Mouse (Mus musculus) limb, embryonic 15.5 days (tissue): ENCODE data around the gene Slc39a10. TPM values are rescaled to one million over a fixed set of nuclear protein-coding genes. Genes with fewer than 3 reads are reported as not detected.

Experiments used
- ATAC-seq: fragments of 200-750 bp; cut with Nextera tagmentation; 2 replicates; pipeline ENCODE4 v1.8.0; 2017; ENCODE audit warnings: low read depth, moderate TSS enrichment; ENCODE audit not compliant: insufficient number of reproducible peaks, low FRiP score, low TSS enrichment
- H3K27ac ChIP-seq: fragments of 300-500 bp; sonication (generic); 2 replicates; pipeline ENCODE4 v1.5.1; 2015; ENCODE audit warnings: moderate library complexity, mild to moderate bottlenecking, inconsistent platforms
- H3K27me3 ChIP-seq: fragments of 300-500 bp; sonication (generic); 2 replicates; pipeline ENCODE4 v1.6.1; 2015; ENCODE audit warnings: inconsistent platforms
- H3K36me3 ChIP-seq: fragments of 300-500 bp; sonication (generic); 2 replicates; pipeline ENCODE4 v1.6.1; 2015; ENCODE audit warnings: inconsistent platforms
- H3K4me1 ChIP-seq: fragments of 300-500 bp; sonication (generic); 2 replicates; pipeline ENCODE4 v1.6.1; 2015; ENCODE audit warnings: inconsistent platforms
- H3K4me2 ChIP-seq: fragments of 300-500 bp; sonication (generic); 2 replicates; pipeline ENCODE4 v1.6.1; 2015; ENCODE audit warnings: mild to moderate bottlenecking, inconsistent platforms
- H3K4me3 ChIP-seq: fragments of 300-500 bp; sonication (generic); 2 replicates; pipeline ENCODE4 v1.5.1; 2015; ENCODE audit warnings: mild to moderate bottlenecking, inconsistent platforms
- H3K9ac ChIP-seq: fragments of 300-500 bp; sonication (generic); 2 replicates; pipeline ENCODE4 v1.6.1; 2015; ENCODE audit warnings: inconsistent platforms
- H3K9me3 ChIP-seq: fragments of 300-500 bp; sonication (generic); 2 replicates; pipeline ENCODE4 v1.6.1; 2016; ENCODE audit warnings: inconsistent platforms
- WGBS: fragments of 180-500 bp; shearing (Covaris S2); methylation state at CpG from one replicate; pipeline ENCODE4 v1.1.7; 2015; 5-methylcytosine and 5-hydroxymethylcytosine counted together
- polyA plus RNA-seq: library from polyadenylated mRNA; unstranded; fragments of >200 nt; fragmentation: Nextera tagmentation; extraction: Ambion mirVana; gene quantifications from 2 replicates; pipeline ENCODE4 v1.2.1, GENCODE M21; 2015

Slc39a10 gene
- 38.0 and 49.4 TPM in 2 replicates for polyA plus RNA-seq

DNA sequence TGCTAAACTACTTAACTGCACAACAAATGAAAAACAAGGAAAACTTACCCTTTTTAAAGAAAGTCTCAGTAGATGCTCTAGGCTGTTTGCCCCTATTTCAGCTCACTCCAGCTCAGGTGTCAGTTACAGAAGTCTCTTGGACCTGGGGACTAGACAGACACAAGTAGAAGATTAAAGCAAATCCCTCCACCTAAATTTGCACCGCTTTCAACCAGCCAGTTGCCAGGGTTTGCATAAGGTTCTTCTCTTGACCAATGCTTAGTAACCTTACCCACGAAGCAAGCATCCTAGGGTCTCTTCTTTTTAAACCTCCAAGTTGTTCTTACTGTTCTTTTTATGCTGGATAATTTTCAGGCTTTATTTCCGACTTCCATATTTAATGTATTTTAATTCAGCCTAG lies at the start of gene Slc39a10:
Gene Slc39a10 (minus strand): TSS at position 101 of the 400 bp plus-strand sequence.
- ATAC-seq, result no peak
- Histone ChIP-seq H3K4me1 (peaks cover 5% of the 10 kb centered on the region), H3K4me2 (no peak within 1 kb of the TSS), H3K4me3 (no peak within 1 kb of the TSS), H3K36me3 (no peaks in the 10 kb centered on the region), H3K9me3 (no peaks in the 10 kb centered on the region), H3K27me3 (no peaks in the 10 kb centered on the region), H3K27ac (no peak within 1 kb of the TSS), H3K9ac (no peak within 1 kb of the TSS)
- WGBS, result 56% methylated on average over 3 of the region's 3 CpGs

DNA sequence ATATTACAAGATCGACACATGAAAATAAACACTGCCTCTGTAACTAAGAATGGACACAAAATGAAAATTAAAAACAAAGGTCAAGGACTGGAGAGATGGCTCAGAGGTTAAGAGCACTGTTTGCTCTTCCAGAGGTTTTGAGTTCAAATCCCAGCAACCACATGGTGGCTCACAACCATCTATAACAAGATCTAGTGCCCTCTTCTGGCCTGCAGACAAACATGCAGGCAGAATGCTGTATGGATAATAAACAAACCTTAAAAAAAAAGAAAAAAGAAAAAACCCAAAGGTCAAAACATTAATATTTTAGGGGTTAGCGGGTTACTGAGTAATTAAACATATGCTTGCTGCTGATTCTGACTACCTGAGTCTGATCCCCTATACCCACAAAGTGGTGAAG lies 46.6 kb upstream of the Slc39a10 start:
- Histone ChIP-seq H3K9ac (no peak overlapping the region), H3K27ac (no peak overlapping the region), H3K27me3 (no peaks in the 10 kb centered on the region), H3K4me2 (no peak overlapping the region), H3K9me3 (no peaks in the 10 kb centered on the region), H3K4me1 (no peaks in the 10 kb centered on the region), H3K36me3 (no peaks in the 10 kb centered on the region), H3K4me3 (no peak overlapping the region)
- no peak for ATAC-seq
- 88% methylated on average over 2 of the region's 2 CpGs for WGBS

DNA sequence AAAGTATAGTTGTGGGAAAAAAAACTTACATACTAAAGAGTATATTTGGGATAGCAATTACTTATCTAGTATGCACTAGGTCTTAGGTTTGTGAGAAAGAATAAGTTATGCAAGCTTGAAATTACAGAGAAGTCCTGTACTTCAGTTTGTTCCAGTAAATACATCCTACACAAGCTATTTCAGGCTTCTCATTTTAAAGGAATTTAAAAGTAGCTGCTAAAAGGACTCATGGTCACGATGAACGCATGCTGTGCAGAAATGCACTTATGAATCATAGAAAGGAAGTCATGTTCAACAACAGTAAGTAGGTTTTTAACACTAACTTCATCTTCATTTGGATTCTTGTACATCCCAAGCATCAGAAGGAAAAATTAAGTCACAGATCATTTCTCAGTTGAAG lies 45.0 kb upstream of the Slc39a10 start:
- Histone ChIP-seq H3K4me1 (no peaks in the 10 kb centered on the region), H3K9ac (no peak overlapping the region), H3K27ac (no peak overlapping the region), H3K4me2 (no peak overlapping the region), H3K36me3 (no peaks in the 10 kb centered on the region), H3K4me3 (no peak overlapping the region), H3K9me3 (no peaks in the 10 kb centered on the region), H3K27me3 (no peaks in the 10 kb centered on the region)
- WGBS, result 59% methylated on average over 2 of the region's 2 CpGs
- no peak for ATAC-seq

DNA sequence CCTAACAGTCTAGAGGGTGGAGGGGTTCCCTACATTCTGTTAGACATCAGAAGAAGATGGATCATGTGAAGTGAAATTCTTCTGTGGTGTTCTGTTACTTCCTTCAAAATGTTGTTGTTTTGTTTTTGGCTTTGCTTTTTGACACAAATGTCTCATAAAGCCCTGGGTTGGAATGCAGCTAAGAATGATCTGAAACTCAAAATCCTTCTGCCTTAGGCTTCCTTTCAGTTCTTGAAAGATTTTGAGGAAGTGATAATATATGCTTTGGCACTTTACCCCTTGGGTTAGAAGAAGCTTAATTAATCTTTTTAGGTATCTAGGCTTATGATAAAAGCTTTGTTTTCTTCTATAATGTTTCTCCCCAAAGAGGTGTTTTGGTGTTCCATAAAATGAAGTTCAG lies 34.5 kb upstream of the Slc39a10 start:
- Histone ChIP-seq H3K4me1 (no peaks in the 10 kb centered on the region), H3K9me3 (no peaks in the 10 kb centered on the region), H3K36me3 (no peaks in the 10 kb centered on the region), H3K27me3 (no peaks in the 10 kb centered on the region), H3K4me3 (no peak overlapping the region), H3K9ac (no peak overlapping the region), H3K27ac (no peak overlapping the region), H3K4me2 (no peak overlapping the region)
- no peak for ATAC-seq

DNA sequence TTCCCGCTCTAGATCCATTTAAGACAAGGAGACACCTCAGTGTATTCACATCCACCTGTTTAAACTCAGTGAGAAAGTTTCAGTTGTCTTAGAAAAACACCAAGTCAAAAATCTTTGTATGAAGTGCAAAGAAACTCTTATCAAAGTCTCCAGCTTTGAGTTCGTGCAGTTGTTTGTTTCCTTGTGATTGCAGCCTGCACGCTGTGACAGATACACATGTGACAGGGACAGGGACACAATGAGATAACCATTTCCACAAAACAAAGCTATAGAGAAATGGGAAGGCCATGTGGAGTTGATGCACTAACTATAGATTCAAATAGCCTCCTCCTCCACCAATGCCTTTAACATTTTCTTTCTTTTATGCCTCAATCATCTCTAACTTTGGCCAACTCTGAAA lies 33.6 kb upstream of the Slc39a10 start:
- no peak overlapping the region for H3K9ac ChIP-seq
- H3K27me3 ChIP-seq, result no peaks in the 10 kb centered on the region
- no peaks in the 10 kb centered on the region for H3K9me3 ChIP-seq
- ATAC-seq, result no peak
- H3K4me1 ChIP-seq, result no peaks in the 10 kb centered on the region
- H3K36me3 ChIP-seq, result no peaks in the 10 kb centered on the region
- no peak overlapping the region for H3K4me3 ChIP-seq
- WGBS, result 83% methylated on average over 3 of the region's 3 CpGs
- H3K27ac ChIP-seq, result no peak overlapping the region
- H3K4me2 ChIP-seq, result no peak overlapping the region

DNA sequence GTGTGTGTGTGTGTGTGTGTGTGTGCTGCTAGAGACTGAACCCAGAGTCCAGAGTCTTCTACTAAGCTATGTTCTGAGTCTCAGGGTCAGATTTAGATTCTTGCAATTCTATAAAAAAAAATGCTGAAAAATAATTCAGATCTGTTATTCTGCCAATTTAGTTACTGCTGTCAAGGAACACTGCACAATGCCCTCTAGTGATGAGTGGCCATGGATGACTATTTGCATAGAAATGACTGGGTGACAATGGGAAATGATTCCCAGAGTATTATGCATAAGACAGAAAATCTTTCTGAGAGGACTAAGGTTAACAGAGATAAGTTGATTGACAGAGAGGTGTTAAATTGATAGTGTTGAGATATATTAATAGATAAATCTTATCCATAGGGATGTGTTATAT lies 32.3 kb upstream of the Slc39a10 start:
- no peak for ATAC-seq
- H3K4me3 ChIP-seq, result no peak overlapping the region
- no peak overlapping the region for H3K4me2 ChIP-seq
- H3K9me3 ChIP-seq, result no peaks in the 10 kb centered on the region
- no peaks in the 10 kb centered on the region for H3K36me3 ChIP-seq
- no peaks in the 10 kb centered on the region for H3K4me1 ChIP-seq
- no peak overlapping the region for H3K9ac ChIP-seq
- no peak overlapping the region for H3K27ac ChIP-seq
- H3K27me3 ChIP-seq, result no peaks in the 10 kb centered on the region

DNA sequence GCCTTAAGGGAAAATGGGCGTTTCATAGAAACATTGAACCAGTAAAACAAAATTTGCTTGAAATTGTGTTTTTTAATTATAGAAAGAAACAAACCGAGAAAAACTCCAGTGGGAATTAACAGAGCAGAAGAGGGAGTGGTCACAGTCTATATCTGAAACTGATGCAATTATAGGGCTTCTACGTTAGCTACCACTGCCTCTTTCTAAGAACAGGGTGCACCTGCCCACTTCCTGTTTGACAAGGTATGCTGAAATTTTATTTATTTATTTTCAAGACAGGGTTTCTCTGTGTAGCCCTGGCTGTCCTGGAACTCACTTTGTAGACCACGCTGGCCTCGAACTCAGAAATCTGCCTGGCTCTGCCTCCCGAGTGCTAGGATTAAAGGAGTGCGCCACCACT lies 30.3 kb upstream of the Slc39a10 start:
- H3K4me3 ChIP-seq, result no peak overlapping the region
- ATAC-seq, result no peak
- no peaks in the 10 kb centered on the region for H3K9me3 ChIP-seq
- no peaks in the 10 kb centered on the region for H3K27me3 ChIP-seq
- 81% methylated on average over 7 of the region's 7 CpGs for WGBS
- H3K9ac ChIP-seq, result no peak overlapping the region
- H3K36me3 ChIP-seq, result no peaks in the 10 kb centered on the region
- H3K4me2 ChIP-seq, result no peak overlapping the region
- no peak overlapping the region for H3K27ac ChIP-seq
- no peaks in the 10 kb centered on the region for H3K4me1 ChIP-seq

DNA sequence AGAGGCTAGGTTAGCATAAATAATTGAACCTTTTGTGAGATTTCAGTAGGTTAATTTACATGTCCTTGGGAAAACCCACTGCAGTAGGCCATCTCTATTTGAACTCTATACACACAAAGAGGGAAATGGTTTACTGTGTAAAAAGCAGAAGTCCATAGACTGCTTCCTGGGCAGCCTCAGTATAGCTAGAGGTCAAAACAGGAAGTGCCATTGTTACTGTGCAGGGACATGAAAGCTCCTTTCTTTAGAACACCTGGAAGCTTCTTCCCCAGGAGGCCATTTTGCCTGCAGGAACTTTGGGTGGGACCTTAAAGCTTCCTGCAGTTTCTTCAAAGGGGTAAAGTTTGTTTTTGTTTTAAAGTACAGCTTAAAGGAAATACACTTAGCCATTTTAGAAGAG lies 29.0 kb upstream of the Slc39a10 start:
- no peak overlapping the region for H3K4me3 ChIP-seq
- no peak overlapping the region for H3K4me2 ChIP-seq
- no peaks in the 10 kb centered on the region for H3K4me1 ChIP-seq
- no peaks in the 10 kb centered on the region for H3K9me3 ChIP-seq
- H3K27ac ChIP-seq, result no peak overlapping the region
- no peaks in the 10 kb centered on the region for H3K36me3 ChIP-seq
- no peak for ATAC-seq
- H3K27me3 ChIP-seq, result no peaks in the 10 kb centered on the region
- no peak overlapping the region for H3K9ac ChIP-seq

DNA sequence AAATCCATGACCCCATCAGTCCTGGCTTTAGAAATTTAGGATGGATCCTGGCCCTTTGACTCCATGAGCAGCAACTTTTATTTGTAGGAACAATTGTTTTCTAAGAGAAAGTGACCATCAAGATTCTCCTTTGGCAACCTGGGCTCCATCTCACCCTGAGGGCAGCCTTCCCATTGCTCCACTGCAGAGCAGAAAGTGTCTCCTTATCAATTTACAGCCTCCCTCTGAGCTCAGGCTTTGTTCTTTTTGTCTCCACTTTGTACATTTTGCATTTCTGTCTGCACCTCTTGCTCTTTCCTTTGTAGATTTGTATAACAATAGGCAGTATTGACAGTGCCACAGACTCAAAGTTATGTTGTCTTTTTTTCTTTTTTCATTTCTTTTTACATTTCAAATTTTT lies 23.6 kb upstream of the Slc39a10 start:
- no peak for ATAC-seq
- no peak overlapping the region for H3K27ac ChIP-seq
- H3K9ac ChIP-seq, result no peak overlapping the region
- no peaks in the 10 kb centered on the region for H3K36me3 ChIP-seq
- H3K4me1 ChIP-seq, result no peaks in the 10 kb centered on the region
- H3K9me3 ChIP-seq, result no peaks in the 10 kb centered on the region
- H3K4me2 ChIP-seq, result no peak overlapping the region
- no peak overlapping the region for H3K4me3 ChIP-seq
- H3K27me3 ChIP-seq, result no peaks in the 10 kb centered on the region

DNA sequence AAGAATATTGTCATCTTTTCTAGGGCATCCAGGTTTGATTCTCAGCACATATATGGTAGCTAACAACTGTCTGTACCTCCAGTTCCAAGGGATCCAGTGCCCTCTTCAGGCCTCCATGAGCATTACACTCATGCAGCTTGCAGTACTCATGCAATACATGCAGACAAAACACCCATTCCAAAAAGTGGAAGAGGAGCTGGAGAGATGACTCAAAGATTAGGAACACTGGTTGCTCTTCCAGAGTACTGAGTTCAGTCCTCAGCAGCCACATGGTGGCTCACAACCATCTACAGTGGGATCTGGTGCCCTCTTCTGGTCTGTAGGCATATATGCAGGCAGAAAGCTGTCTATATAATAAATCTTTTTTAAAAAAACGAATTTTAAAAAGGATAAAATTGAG lies 21.7 kb upstream of the Slc39a10 start:
- no peaks in the 10 kb centered on the region for H3K9me3 ChIP-seq
- no peak overlapping the region for H3K27ac ChIP-seq
- no peaks in the 10 kb centered on the region for H3K4me1 ChIP-seq
- H3K27me3 ChIP-seq, result no peaks in the 10 kb centered on the region
- ATAC-seq, result no peak
- no peaks in the 10 kb centered on the region for H3K36me3 ChIP-seq
- WGBS, result 59% methylated on average over 1 of the region's 1 CpGs
- H3K9ac ChIP-seq, result no peak overlapping the region
- H3K4me2 ChIP-seq, result no peak overlapping the region
- no peak overlapping the region for H3K4me3 ChIP-seq

DNA sequence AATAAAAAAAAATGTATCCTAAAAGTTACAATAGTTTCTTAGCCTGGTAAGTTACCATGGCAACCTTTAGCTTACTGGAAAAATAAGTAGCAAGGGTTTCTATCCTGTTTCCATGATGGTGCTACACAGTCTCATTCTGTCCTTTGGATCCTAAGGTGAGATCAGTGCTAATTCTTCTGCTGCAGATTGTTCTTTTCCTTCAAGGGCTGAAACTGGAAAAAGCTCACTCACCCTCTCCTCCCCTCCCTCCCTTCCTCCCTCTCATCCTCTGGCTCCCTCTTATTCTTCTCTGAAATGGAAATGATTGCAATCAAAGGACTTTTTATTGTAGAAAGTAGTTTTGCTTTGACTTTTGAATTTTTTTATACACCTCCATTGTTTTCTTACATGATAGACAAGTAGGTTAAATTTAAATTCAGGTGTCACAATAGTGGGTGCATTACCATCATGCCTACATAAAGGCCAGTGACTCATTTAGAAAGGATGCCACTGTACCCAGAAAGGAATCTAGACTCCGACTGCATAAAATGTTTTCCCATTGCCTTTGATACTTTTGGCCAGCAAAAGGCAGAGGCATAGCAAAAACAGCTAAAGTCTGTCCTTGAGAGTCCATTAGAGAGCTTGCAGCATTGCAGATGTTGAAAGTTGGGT lies 20.0 kb upstream of the Slc39a10 start:
- 81% methylated on average over 1 of the region's 1 CpGs for WGBS
- no peaks in the 10 kb centered on the region for H3K27me3 ChIP-seq
- H3K9ac ChIP-seq, result no peak overlapping the region
- no peaks in the 10 kb centered on the region for H3K36me3 ChIP-seq
- H3K4me3 ChIP-seq, result no peak overlapping the region
- no peak for ATAC-seq
- no peak overlapping the region for H3K4me2 ChIP-seq
- no peaks in the 10 kb centered on the region for H3K4me1 ChIP-seq
- H3K27ac ChIP-seq, result no peak overlapping the region
- no peaks in the 10 kb centered on the region for H3K9me3 ChIP-seq

DNA sequence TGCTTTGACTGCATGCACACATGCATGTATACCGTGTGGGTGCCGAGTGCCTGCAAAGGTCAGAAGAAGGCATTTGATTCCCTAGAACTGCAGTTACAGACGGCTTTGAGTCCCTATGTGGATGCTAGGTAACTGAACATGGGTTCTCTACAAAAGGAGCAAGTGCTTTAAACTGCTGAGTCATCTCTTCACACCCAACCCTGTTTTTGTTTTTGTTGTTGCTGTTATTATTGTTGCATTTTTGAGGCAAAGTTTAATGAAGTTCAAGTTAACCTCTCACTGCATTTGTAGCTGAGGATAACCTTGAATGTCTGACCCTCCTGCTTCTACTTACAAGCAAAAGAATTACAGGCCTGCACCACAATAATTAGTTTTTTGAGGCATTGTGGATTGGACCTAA lies 17.5 kb upstream of the Slc39a10 start:
- H3K27ac ChIP-seq, result no peak overlapping the region
- no peaks in the 10 kb centered on the region for H3K27me3 ChIP-seq
- no peak overlapping the region for H3K4me2 ChIP-seq
- H3K36me3 ChIP-seq, result no peaks in the 10 kb centered on the region
- 83% methylated on average over 3 of the region's 3 CpGs for WGBS
- ATAC-seq, result no peak
- no peaks in the 10 kb centered on the region for H3K4me1 ChIP-seq
- no peaks in the 10 kb centered on the region for H3K9me3 ChIP-seq
- H3K4me3 ChIP-seq, result no peak overlapping the region
- H3K9ac ChIP-seq, result no peak overlapping the region

DNA sequence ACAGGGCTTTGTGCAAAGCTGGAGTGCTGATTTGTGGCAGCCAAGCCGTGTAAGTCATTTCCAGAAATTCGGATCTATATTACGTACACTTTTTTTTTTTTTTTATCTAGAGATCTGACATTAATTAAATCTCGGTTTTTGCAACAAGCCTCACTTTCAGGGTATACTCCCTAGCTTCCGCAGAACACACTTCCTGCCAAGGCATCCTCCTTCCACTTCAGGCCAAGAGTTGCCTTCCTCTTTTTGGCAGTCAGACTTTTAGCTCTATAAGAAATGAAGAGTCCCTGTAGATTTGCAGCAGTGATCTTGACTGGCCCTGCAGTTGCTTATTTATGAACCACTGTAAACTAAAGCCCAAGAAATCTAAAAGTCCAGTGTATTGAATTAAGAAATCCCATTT lies 13.1 kb upstream of the Slc39a10 start:
- Histone ChIP-seq H3K4me3 (no peak overlapping the region), H3K36me3 (no peaks in the 10 kb centered on the region), H3K27ac (no peak overlapping the region), H3K4me2 (no peak overlapping the region), H3K9me3 (no peaks in the 10 kb centered on the region), H3K9ac (no peak overlapping the region), H3K4me1 (peaks cover 5% of the 10 kb centered on the region; the same call in 1 of the 2 replicates), H3K27me3 (no peaks in the 10 kb centered on the region)
- 53% methylated on average over 5 of the region's 5 CpGs for whole genome bisulfite sequencing
- no peak for ATAC-seq
